Mouse (Mus musculus) CH12F3 (cell line): ENCODE data around the gene Cntn5.

ENCODE experiments used
- in situ Hi-C: fragments of 300-500 bp; cut with MboI; formaldehyde crosslinking; loops from 2 replicates; pipeline ENCODE4 v1.14.3; 2020; ENCODE audit warnings: low sequenced_read_pairs

Gene Cntn5

DNA sequence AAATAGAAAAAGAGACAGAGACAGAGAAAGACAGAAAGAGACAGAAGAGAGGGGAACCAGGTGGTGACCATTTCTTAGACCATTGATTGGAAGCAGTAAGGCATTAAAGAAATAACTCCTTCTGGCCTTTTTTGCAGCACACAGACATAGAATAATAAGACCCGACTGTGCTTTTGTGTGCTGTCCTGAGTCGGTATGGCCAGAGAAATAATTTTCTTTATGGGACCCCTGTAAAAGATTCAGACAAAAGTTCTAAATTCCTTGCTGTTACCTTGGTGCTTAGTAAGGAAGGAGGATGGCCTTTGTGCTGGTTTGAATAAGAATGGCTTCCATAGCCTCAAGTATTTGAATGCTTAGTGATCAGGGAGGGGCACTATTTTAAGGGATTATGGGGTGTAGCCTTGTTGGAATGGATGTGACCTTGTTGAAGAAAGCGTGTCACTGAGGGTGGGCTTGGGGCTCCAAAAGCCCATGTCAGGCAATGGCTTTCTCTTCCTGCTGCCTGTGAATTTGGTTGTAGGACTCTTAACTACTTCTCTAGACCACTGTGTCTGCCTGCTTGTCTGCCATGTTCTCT lies 455.5 kb downstream of the Cntn5 start:
- in situ Hi-C loops, result no loop called here

GRCm38 (mm10) chr9:10447220-10447837 lies 457.2 kb downstream of the Cntn5 start:
- in situ Hi-C loops, result no loop called here

GRCm38 (mm10) chr9:10412075-10412474 lies 492.5 kb downstream of the Cntn5 start:
- in situ Hi-C loops, result no loop called here

DNA sequence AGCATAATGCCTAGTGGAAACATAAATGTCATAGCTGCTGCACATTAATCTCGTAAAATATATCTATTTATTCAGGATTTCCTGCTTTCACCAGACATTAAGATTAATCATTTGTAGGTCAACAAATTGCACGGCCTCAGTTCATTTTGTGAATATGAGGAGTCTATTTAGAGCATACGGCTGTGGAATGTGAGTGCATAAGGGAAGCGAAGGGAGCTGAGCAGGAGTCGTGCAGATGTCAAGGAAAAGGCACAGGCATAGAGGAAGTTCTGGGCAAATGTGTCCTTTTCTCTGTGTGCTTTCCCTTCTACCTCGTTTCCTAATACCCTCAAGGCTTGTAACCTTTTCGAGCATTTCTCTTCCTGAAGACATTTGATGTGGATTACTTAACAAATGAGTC lies 504.5 kb downstream of the Cntn5 start:
- in situ Hi-C loops, result no loop called here

GRCm38 (mm10) chr9:10389863-10390262 lies 514.7 kb downstream of the Cntn5 start:
- in situ Hi-C loops, result no loop called here

- in situ Hi-C loops, result no loop called here
These were observed 520.1 kb downstream of the Cntn5 start for GRCm38 (mm10) chr9:10384455-10384854.

GRCm38 (mm10) chr9:10383140-10383539 lies 521.4 kb downstream of the Cntn5 start:
- in situ Hi-C loops, result no loop called here

DNA sequence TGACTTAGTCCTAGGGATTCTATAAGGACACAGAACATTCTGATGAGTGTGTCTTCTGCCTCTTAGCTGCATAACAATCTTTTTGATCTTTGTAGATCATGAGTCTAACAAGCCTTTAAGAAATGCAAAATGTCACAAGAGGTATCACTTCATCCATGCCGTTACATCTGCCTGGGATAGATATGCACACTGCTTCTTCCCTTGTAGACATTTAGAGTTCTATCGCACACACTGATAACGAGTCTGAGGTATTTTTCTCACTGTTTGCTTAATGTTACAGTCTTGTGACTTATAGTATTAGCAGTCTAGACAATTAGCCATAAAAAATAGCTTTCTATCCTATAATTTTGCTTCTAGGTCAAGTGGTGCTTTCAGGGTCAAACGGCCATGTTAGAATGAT lies 522.9 kb downstream of the Cntn5 start:
- in situ Hi-C loops, result no loop called here

DNA sequence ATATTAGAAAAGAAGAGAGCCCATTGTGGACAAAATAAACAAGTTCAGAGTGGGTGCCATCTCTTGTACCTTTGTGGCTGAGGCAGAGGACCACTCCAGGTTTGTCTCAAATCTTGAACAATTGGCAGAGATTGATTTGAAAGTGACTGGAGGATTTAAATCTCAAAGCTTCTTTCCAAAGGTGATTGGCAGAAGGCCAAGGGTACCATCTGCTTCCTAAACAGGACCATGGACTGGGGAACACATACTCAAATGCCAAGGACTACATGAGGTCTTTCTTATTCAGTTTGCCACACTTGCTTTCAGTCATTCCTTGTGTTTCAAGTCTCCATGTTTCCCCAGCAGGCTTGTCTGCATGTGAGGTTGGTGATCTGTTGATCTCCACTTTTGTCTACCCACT lies 528.3 kb downstream of the Cntn5 start:
- in situ Hi-C loops, result no loop called here

DNA sequence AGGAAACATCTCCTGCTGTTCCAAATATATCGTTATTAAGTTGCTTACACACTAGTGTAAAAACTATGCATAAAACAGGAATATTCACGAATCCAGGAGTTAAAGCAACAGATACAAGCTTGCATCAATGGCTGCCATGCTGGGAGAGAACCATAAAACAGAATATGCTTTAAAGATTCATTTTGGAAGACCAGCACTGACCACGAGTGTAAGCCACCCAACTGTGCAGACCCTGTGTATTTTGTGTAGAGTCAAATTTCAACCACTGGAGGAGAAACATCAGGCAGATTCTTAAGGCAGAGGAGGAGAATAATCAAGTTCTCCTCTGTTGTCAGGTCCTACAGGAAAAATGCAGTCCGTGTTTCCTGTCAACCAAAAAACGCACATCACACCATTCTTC lies 535.6 kb downstream of the Cntn5 start:
- in situ Hi-C loops, result no loop called here

DNA sequence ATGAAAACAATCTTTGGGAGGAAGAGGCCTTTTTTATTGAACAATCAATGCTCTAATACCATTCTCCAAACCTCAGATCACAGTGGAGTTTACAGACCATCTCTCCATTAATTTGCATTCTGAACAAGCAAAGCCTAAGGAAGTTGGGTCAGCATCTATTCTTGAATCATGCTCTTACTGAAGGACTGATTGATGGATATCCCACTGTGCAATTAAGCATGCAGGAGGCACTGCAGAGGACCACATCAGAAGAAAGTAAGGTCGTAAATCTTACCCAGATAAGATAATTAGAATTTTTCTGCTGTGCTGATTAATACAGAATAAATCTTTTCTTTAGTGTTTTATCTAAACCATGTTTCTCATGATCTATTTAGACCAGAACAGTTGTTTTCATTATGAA lies 536.2 kb downstream of the Cntn5 start:
- in situ Hi-C loops, result no loop called here

- in situ Hi-C loops, result no loop called here
These were observed 538.2 kb downstream of the Cntn5 start for GRCm38 (mm10) chr9:10366246-10366955.

DNA sequence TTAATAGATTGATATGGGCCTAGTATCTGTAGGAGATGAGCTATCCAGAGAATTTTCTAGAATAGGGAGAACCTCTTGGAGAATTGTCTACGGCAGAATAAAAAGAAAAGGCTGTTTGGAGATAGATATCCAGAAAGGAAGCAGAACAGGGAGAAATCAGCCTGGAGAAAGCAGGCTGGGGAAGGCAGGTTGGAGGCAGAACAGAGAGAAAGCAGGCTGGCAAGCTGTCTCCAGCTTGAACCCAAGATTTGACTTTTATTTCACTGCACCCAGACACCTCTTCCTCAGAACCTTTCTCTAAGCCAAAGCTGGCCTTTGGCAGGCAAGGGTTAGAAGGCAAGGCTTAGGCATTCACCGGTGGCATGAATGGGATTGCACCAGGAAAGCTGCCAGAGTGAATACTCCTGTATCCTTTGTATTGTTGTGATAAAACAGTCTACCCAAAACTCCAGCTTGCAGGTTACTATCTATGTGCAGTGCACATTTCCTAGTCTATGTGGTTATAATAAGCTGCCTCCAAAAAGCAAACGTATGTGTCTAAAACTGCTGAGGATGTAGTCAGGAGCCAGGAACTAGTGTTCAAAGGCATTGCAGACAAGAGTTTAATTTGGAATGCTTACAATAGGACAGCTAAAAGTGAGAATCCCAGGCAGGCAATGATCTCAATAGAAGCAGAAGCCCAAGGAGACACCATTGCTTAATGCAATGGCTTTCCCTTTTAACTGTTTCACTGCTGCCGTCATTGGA lies 553.5 kb downstream of the Cntn5 start:
- in situ Hi-C loops, result no loop called here

DNA sequence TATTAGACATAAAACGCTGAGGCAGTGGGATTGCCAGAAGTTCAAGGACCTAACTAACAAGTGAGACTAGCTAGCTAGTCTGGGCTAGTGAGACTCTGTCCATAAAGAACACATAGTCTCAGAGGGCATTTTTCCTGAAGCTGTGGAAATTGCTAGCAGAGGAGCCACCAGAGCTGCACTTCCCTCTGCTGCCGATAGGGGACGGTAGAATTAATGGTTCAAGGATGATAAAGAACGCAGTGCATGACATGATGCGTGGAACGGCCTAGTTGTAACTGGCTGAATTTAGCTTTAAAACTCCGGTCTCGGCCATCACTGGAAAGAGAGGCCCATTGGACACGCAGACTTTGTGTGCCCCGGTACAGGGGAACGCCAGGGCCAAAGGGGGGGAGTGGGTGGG lies 555.8 kb downstream of the Cntn5 start:
- in situ Hi-C loops, result no loop called here

- in situ Hi-C loops, result no loop called here
These were observed 556.4 kb downstream of the Cntn5 start for GRCm38 (mm10) chr9:10348222-10348621.

DNA sequence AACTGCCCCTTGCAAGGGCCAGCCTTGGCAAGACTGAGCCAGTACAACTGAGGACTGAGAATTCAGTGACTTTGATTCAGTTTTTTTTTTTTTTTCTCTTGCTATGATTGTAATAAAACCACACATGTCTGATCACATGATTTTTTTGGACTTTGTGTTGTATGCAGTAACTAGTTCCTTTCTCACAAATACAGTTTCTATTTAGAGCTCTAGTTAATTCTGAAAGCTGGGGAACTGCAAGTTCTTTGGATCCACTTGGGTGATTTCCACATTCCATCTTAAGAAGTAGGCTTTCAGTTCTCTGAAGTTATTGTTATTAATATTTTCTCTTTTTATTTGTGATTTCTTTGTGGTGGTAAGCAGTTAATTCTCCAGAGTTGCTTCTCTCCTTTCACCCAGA lies 563.8 kb downstream of the Cntn5 start:
- in situ Hi-C loops, result no loop called here

DNA sequence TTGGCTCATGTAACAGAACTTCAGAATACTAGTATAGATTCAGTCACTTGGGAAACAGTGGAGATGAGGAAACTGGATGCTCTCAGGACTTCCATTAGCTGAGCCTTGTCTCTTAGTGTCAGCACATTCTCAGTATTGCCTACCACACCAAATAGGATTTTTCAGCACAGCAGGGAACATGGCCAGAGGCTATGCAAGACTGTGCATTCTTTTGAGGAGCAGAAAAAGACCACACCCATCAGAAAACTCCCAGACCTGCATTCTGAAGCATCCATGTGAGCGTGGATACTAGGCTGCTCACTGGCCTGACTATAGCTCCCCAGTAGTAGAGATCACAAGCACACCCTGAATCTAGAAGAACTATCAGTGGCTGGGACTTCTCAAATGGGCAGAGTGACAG lies 564.9 kb downstream of the Cntn5 start:
- in situ Hi-C loops, result no loop called here

DNA sequence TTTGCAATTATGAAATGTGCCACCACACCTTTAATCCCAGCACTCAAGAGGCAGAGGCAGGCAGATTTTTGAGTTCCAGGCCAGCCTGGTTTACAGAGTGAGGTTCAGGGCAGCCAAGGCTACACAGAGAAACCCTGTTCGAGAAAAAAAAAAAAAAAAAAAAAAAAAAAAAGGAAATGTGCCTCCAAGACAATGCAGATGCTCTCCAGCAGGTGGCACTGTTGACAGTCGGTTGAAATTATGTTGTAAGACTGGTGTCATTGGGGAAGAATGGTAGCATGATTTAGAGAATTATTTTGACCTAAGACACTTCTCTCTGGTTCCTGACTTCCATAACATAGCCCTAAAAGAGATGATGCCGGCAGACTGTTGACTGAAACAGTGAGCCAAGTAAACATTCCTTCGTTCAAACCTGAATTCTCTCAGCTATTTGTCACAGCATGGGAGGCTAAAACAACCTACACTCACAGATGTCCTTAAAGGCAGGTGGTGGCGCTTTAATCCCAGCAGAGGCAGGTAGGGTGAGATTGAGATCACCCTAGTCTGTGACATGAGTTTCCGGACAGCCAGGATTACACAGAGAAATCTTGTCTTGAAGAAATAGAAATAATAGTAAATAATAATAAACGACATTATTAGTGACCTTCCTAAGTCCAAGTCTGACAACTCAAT lies 579.7 kb downstream of the Cntn5 start:
- in situ Hi-C loops, result no loop called here

DNA sequence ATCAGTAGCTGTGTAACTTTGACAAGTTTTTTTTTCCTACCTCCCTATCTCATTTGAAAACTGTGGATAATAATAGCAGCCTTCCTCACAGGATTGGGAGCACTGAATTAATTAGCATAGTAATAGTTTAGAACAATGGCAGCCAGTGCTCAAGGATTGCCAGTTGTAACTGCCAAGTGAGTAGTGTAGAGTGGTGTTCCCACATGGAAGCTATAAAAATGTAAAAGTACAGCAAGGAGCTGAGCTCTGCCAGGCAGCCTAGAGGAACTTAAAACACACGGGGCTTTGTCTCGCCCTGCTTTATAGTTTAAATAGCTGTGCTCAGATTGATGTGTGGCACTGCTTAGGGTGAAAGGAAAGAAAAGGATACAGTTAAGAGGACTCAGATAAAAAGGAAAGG lies 635.2 kb downstream of the Cntn5 start:
- in situ Hi-C loops, result no loop called here

GRCm38 (mm10) chr9:10268836-10269235 lies 635.7 kb downstream of the Cntn5 start:
- in situ Hi-C loops, result no loop called here

DNA sequence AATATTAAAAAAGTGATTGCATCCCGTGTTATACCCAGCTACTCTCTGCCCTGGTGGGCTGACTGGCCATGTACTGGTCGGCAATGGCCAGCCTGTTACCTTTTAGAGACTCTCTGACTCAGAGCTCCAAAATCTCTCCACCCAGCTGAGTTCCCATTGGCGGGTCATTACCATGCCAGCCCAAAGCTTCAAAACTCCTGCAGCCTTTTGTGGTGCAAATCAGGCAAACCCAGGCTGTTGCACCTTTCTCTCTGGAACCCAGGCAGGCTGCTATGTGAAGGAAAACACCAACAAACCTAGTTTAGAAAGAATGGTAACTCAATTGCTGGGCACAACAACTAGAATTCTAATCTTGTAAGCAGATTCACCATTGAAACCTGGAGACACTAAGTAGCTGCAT lies 639.0 kb downstream of the Cntn5 start:
- in situ Hi-C loops, result no loop called here
